Mouse (Mus musculus) bone marrow, adult 2 months (tissue): ENCODE results near the gene Terb2.

ENCODE experiments used
- CTCF ChIP-seq: fragments of 200-500 bp; IDR thresholded peaks from 2 replicates; pipeline ENCODE4 v1.5.1; 2011; ENCODE audit warnings: low read length, control low read depth; ENCODE audit not compliant: control insufficient read depth, insufficient read depth
- POLR2A ChIP-seq: fragments of 200-500 bp; IDR thresholded peaks from 2 replicates; pipeline ENCODE4 v1.6.1; 2011; ENCODE audit warnings: low read depth, mild to moderate bottlenecking, control low read depth, low read length, borderline replicate concordance; ENCODE audit not compliant: control insufficient read depth

- no peak for TF ChIP-seq CTCF
- no peak for TF ChIP-seq POLR2A
Measured at GRCm38 (mm10) chr2:122255997-122256396, 69.9 kb downstream of the Terb2 start.
